Mouse (Mus musculus) embryonic facial prominence, embryonic 14.5 days (tissue): ENCODE measurements around the gene Scgb1b12. TPM values are rescaled to one million over a fixed set of nuclear protein-coding genes. Genes with fewer than 3 reads are reported as not detected.
"Not testable (repeated sequence)": the region's sequence is repeated elsewhere in the genome, so short reads cannot be mapped to it uniquely, and the experiment has no call there.

Experiments
- ATAC-seq: fragments of 200-750 bp; cut with Nextera tagmentation; 2 replicates; pipeline ENCODE4 v1.8.0; 2017; ENCODE audit warnings: low read depth, moderate number of reproducible peaks, moderate TSS enrichment
- DNase-seq: peaks from one replicate; pipeline ENCODE4 v3.0.0-alpha.2; 2015; ENCODE audit warnings: low spot score
- H3K27ac ChIP-seq: fragments of 300-500 bp; sonication (generic); replicated peaks from 2 replicates; pipeline ENCODE4 v1.5.1; 2014; ENCODE audit warnings: low read depth, mild to moderate bottlenecking, low read length, moderate library complexity
- H3K27me3 ChIP-seq: fragments of 300-500 bp; sonication (generic); replicated peaks from 2 replicates; pipeline ENCODE4 v1.6.1; 2014; ENCODE audit warnings: low read length; ENCODE audit not compliant: control insufficient read depth, insufficient read depth
- H3K36me3 ChIP-seq: fragments of 300-500 bp; sonication (generic); 2 replicates; pipeline ENCODE4 v1.6.1; 2014; ENCODE audit warnings: low read length, mixed read lengths; ENCODE audit not compliant: control insufficient read depth, insufficient read depth
- H3K4me1 ChIP-seq: fragments of 300-500 bp; sonication (generic); 2 replicates; pipeline ENCODE4 v1.6.1; 2014; ENCODE audit warnings: antibody characterized with exemption, low read length; ENCODE audit not compliant: control insufficient read depth, insufficient read depth
- H3K4me2 ChIP-seq: fragments of 300-500 bp; sonication (generic); 2 replicates; pipeline ENCODE4 v1.6.1; 2014; ENCODE audit warnings: low read depth, mild to moderate bottlenecking, low read length, moderate library complexity, mixed read lengths
- H3K4me3 ChIP-seq: fragments of 300-500 bp; sonication (generic); 2 replicates; pipeline ENCODE4 v1.5.1; 2014; ENCODE audit warnings: low read depth, mild to moderate bottlenecking, low read length
- H3K9ac ChIP-seq: fragments of 300-500 bp; sonication (generic); 2 replicates; pipeline ENCODE4 v1.6.1; 2014; ENCODE audit warnings: low read depth, mild to moderate bottlenecking, low read length, moderate library complexity, mixed read lengths
- H3K9me3 ChIP-seq: fragments of 300-500 bp; sonication (generic); 2 replicates; pipeline ENCODE4 v1.6.1; 2016; ENCODE audit warnings: low read length; ENCODE audit not compliant: control insufficient read depth
- WGBS: fragments of 180-500 bp; shearing (Covaris S2); extraction: QIAGEN DNeasy Blood & Tissue Kit; methylation state at CpG from one replicate; pipeline ENCODE4 v1.1.7; 2014; 5-methylcytosine and 5-hydroxymethylcytosine counted together
- polyA plus RNA-seq: library from polyadenylated mRNA; unstranded; fragments of >200 nt; fragmentation: Nextera tagmentation; extraction: Ambion mirVana; gene quantifications from 2 replicates; pipeline ENCODE4 v1.2.1, GENCODE M21; 2014

Gene Scgb1b12
- not detected in 2 replicates for polyA plus RNA-seq

DNA sequence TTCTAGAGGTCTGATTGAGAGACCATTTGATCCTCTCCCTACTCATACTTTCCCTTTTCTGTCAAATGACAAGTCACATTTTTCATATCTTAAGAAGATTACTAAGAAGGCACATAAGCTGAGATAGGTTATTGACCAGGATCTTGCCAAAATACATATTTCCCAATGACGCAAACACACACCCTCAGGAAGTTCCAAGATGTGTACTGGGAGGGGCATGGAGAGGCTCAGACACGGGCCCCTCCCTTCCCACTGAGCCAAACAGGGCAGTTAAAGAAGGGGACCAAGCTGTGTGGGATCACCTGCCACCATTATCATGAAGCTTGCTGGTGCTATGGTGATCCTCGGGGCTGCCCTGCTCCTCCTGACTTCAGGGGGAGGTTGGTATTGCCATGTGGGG is at the start of gene Scgb1b12:
Gene Scgb1b12, plus strand, starts transcription at position 301 of the 400 bp plus-strand sequence.
- not testable (repeated sequence) for H3K27ac ChIP-seq, ATAC-seq, H3K4me1 ChIP-seq, H3K27me3 ChIP-seq, H3K4me3 ChIP-seq, H3K36me3 ChIP-seq, DNase-seq, H3K9me3 ChIP-seq, H3K4me2 ChIP-seq, H3K9ac ChIP-seq
- 88% methylated on average over 2 of the region's 3 CpGs for WGBS

DNA sequence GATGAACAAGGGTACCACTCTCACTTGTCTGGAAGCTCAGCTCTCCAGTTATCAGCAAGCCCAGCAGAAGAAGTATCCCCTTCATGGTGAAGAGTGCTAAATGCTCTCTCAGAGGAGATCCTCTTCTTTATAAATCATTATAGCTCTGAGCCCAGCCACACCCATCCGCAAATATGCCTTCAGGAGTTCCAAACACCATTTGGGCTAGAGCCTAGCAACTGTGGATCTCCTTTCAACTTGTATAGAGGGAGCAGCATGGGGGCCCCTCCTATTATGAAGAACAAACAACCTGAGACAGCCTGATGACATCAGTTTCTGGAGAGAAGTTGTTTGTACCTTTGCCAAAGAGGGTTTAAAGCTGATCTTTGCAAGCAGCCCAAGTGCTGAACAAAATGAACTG is 6.8 kb upstream of the Scgb1b12 start, which contains the start of gene Scgb2b12:
Gene Scgb2b12, minus strand, starts transcription at position 101 of the 400 bp plus-strand sequence.
- H3K27ac ChIP-seq, DNase-seq, ATAC-seq: not testable (repeated sequence)

More for the DNA sequence above, 6.8 kb upstream of the Scgb1b12 start, which contains the start of gene Scgb2b12:
- WGBS: 71% methylated on average over 1 of the region's 1 CpGs
- not testable (repeated sequence) for H3K4me2 ChIP-seq, H3K9me3 ChIP-seq, H3K36me3 ChIP-seq, H3K4me1 ChIP-seq, H3K27me3 ChIP-seq, H3K4me3 ChIP-seq, H3K9ac ChIP-seq

Other genes starting within 250 kb of the Scgb1b12 start
- gene Scgb1b10, start 233.3 kb upstream of the Scgb1b12 start, polyA plus RNA-seq: not detected in 2 replicates
- not detected in 2 replicates for gene Scgb2b11, start 123.0 kb upstream of the Scgb1b12 start, polyA plus RNA-seq
- not detected in 2 replicates for gene Scgb1b11, start 111.3 kb upstream of the Scgb1b12 start, polyA plus RNA-seq
- not detected in 2 replicates for gene Scgb2b12, start 6.9 kb upstream of the Scgb1b12 start, polyA plus RNA-seq
- not detected in 2 replicates for gene Scgb1b29, start 107.4 kb downstream of the Scgb1b12 start, polyA plus RNA-seq